Mouse (Mus musculus): ENCODE results near the gene Cav3. TPM values are rescaled to one million over a fixed set of nuclear protein-coding genes. Genes with fewer than 3 reads are reported as not detected.

Gene Cav3
- polyA plus RNA-seq, 1 experiment from 2014 or later = 0.11 TPM

Other genes starting within 250 kb of the Cav3 start
- 3.0 and 3.8 TPM in 2 replicates for gene Lmcd1, start 185.7 kb upstream of the Cav3 start, polyA plus RNA-seq (2014; fragmentation: Nextera tagmentation; extraction: Ambion mirVana)
- gene Ssu2, start 71.5 kb upstream of the Cav3 start, polyA plus RNA-seq (2014; fragmentation: Nextera tagmentation; extraction: Ambion mirVana) = 0.16 and 0.52 TPM in 2 replicates
- 0.11 and 0.26 TPM in 2 replicates for gene Oxtr, start 30.4 kb downstream of the Cav3 start, polyA plus RNA-seq (2014; fragmentation: Nextera tagmentation; extraction: Ambion mirVana)
- gene Rad18, start 237.2 kb downstream of the Cav3 start, polyA plus RNA-seq (2014; fragmentation: Nextera tagmentation; extraction: Ambion mirVana) = 38.2 and 39.7 TPM in 2 replicates

Data from midbrain, embryonic 11.5 days (tissue).